Mouse (Mus musculus): ENCODE measurements around the gene Tiam1. TPM values are rescaled to one million over a fixed set of nuclear protein-coding genes. Genes with fewer than 3 reads are reported as not detected.

The Tiam1 gene
- polyA plus RNA-seq, 1 experiment from 2014 or later: 19.4 TPM

DNA sequence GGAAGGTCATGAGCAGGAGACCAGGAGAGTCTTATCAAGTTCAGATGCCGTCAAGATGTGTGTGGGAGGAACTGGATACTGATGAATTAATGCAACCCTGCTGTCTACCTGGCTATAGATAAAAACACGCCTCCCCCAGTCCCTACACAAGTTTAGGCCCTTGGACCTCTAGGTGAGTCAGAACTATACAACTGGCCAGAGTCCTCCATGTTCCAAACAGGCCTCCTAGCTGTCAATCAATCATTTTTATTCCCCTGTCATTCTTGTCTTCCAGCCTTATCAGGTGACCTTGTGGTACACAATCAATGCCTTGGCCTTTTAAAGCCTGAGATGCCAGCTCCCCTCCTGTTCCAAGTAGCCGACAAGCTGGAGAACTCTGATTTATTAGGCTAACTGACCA is 363.9 kb downstream of the Tiam1 start:
- no peaks in the 10 kb centered on the region for H3K36me3 ChIP-seq

DNA sequence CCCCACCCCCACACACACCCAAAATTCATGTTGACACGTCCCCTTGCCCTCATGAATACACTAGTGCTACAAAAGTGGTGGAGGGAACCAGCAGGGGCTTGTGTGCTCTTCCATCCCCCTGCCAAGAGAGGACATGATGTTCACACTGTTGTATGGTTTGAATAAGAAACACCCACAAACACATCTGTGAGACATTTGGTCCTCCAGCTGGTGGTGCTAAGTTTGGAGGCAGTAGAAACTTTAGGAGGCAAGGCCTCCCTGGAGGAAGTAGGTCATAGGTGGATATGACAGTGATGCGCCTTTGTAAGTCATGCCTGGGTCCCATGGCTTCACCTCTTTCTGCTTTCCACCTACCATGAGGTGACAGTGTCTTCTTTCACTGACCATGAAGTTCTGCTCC is 366.1 kb downstream of the Tiam1 start:
- 76% methylated on average over 2 of the region's 2 CpGs for WGBS
- Histone ChIP-seq H3K4me3 (no peak overlapping the region), H3K27ac (no peak overlapping the region), H3K4me1 (replicated peaks) (peaks cover 7% of the 10 kb centered on the region; the same call in 1 of the 2 replicates), H3K27me3 (ENCODE audit: insufficient read depth, poor library complexity, severe bottlenecking) (0 out of 2 replicates have a peak, but pooled peaks cover 7% of the 10 kb centered on the region), H3K36me3 (no peaks in the 10 kb centered on the region), H3K9me3 (no peaks in the 10 kb centered on the region)
- no peak for DNase-seq (ENCODE audit: low spot score)

More for the DNA sequence above, 363.9 kb downstream of the Tiam1 start:
- no peaks in the 10 kb centered on the region for H3K9me3 ChIP-seq
- H3K4me3 ChIP-seq: no peak overlapping the region
- H3K4me1 ChIP-seq (replicated peaks): no peaks in the 10 kb centered on the region
- 91% methylated on average over 3 of the region's 3 CpGs for WGBS
- no peak overlapping the region for H3K27ac ChIP-seq
- no peaks in the 10 kb centered on the region for H3K27me3 ChIP-seq (ENCODE audit: insufficient read depth, poor library complexity, severe bottlenecking)
- DNase-seq (ENCODE audit: low spot score): no peak

DNA sequence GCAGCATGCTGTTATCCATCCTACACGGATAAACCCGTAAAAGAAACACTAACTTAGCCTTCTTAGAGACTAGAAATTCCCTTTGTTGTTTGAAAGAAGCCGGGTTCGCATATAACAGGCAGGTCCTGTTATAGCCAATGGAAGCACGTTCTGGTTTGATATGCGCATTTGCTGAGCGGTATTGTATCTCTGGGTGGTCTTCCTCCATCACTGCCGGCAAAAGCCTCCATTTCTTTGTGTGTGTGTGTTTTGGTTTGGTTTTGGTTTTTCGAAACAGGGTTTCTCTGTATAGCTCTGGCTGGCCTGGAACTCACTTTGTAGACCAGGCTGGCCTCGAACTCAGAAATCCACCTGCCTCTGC is 369.0 kb downstream of the Tiam1 start:
- 33% methylated on average over 10 of the region's 10 CpGs for WGBS
- Histone ChIP-seq H3K4me3 (peak overlapping the region; percentile 52), H3K27ac (peak overlapping the region; percentile 31; the same call in 1 of the 2 replicates), H3K27me3 (ENCODE audit: insufficient read depth, poor library complexity, severe bottlenecking) (0 out of 2 replicates have a peak, but pooled peaks cover 7% of the 10 kb centered on the region), H3K36me3 (no peaks in the 10 kb centered on the region), H3K9me3 (peaks cover 18% of the 10 kb centered on the region), H3K4me1 (replicated peaks) (peaks cover 7% of the 10 kb centered on the region; the same call in 1 of the 2 replicates)
- no peak for DNase-seq (ENCODE audit: low spot score)

DNA sequence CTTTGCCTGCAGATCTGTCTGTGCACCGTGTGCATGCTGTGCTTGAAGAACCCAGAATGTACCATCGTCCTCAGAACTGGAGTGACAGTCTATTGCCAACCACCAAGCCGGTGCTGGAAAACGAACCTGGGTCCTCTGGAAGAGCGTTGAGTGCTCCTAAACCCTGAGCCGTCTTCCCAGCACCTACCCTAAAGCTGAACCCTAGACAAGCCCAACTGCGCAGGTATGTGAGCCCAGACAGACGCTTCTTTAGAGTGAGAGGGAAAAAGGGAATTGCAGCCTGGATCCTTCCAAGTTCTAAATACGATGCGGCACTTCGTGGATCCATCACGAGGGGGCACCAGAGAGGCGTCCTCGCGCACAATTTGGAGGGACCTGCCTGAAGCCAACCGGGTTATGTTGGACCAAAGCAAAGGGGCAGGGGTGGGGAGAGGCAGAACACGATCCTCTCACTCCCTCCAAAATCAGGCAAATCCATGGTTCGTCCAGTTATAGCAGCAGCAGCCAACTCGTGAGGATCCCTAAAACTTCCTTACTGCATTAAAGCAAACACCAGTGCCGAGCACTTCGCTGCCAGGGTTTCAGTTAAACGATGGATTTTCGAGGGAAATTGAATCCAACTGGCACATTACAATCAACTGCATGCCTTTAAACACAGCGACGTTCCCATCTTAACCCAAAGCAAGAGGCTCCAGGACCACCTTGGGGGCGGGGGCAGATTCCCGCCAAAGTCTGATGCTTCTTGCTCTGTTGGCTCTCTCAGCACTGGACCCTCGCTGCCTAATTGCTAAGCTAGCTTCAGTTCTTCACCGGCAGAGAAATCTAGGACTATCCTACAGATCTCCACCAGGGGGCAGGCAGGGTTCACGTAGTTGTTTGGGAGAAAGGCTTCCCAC is 369.7 kb downstream of the Tiam1 start:
- Histone ChIP-seq H3K4me3 (peak overlapping the region; percentile 52), H3K27me3 (ENCODE audit: insufficient read depth, poor library complexity, severe bottlenecking) (0 out of 2 replicates have a peak, but pooled peaks cover 7% of the 10 kb centered on the region), H3K4me1 (replicated peaks) (peaks cover 7% of the 10 kb centered on the region; the same call in 1 of the 2 replicates), H3K27ac (peak overlapping the region; percentile 31; the same call in 1 of the 2 replicates), H3K36me3 (no peaks in the 10 kb centered on the region), H3K9me3 (peaks cover 25% of the 10 kb centered on the region)
- WGBS: 11% methylated on average over 30 of the region's 30 CpGs
- DNase-seq (ENCODE audit: low spot score): peak; percentile 91

DNA sequence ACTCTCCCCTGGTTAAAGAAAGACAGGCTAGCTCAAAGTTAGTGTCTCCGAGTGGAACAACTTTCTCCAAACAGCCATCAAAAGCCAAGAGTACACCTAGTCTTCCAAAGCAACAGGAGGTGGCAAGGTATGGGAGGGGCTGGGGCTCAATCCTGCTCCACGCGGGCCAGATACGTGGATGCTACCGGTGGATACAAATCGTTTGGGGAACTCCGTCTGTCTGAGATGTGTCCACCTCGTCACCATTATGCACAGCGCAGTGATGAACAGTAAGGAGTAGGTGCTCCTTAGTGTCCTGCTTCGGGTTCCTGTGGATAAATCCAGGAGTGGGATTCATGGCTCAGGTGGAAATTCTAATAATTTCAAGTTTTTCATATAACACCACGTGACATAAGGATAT is 377.6 kb downstream of the Tiam1 start:
- no peak overlapping the region for H3K27ac ChIP-seq

DNA sequence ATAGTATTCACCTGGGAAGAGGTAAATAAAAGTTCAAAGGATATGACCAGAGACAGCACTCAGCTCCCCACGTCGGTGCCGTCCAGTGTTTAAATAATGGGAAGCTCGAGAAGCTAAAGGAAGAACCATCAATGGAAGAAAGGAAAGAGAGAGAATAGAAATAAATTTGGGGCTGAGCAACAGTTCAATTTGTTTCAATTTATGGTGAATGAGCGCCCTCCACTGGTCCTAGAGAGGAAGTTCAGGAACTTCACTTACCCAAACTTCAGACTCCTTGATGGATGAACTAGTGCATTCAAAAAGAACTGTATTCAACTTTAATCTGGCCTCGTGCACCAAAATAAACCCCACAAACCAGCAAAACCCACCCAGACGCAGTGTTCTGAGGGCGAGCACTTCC is 378.1 kb downstream of the Tiam1 start:
- 12% methylated on average over 8 of the region's 8 CpGs for WGBS
- Histone ChIP-seq H3K27ac (no peak overlapping the region), H3K9me3 (peaks cover 18% of the 10 kb centered on the region), H3K4me1 (replicated peaks) (no peaks in the 10 kb centered on the region), H3K4me3 (no peak overlapping the region), H3K36me3 (no peaks in the 10 kb centered on the region), H3K27me3 (ENCODE audit: insufficient read depth, poor library complexity, severe bottlenecking) (no peaks in the 10 kb centered on the region)
- DNase-seq (ENCODE audit: low spot score): no peak

More for the DNA sequence above, 377.6 kb downstream of the Tiam1 start:
- no peak for DNase-seq (ENCODE audit: low spot score)
- no peaks in the 10 kb centered on the region for H3K4me1 ChIP-seq (replicated peaks)
- no peaks in the 10 kb centered on the region for H3K27me3 ChIP-seq (ENCODE audit: insufficient read depth, poor library complexity, severe bottlenecking)
- no peak overlapping the region for H3K4me3 ChIP-seq
- WGBS: 86% methylated on average over 11 of the region's 11 CpGs
- H3K36me3 ChIP-seq: no peaks in the 10 kb centered on the region
- peaks cover 22% of the 10 kb centered on the region for H3K9me3 ChIP-seq

DNA sequence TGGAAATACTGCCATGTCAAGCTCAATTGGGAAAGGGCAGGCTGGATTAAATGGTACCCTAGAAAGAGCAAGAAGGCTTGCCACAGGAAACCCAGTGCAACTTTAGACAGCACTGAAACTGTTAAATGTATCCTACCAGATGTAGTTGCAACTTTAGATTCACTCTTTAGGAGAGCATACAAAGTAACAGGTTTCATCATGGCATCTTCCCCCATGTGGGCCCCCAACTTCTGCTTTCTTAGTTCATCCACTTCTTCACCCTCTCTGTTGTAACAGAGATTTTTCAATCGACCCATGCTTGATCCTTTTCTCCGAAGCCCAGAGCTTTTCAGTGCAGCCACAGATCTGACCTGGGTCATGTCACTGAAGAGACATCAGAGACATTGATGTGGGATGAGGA is 379.8 kb downstream of the Tiam1 start:
- Histone ChIP-seq H3K4me3 (no peak overlapping the region), H3K27ac (no peak overlapping the region), H3K36me3 (no peaks in the 10 kb centered on the region), H3K27me3 (ENCODE audit: insufficient read depth, poor library complexity, severe bottlenecking) (no peaks in the 10 kb centered on the region), H3K9me3 (peaks cover 6% of the 10 kb centered on the region; the same call in 1 of the 2 replicates), H3K4me1 (replicated peaks) (no peaks in the 10 kb centered on the region)
- DNase-seq (ENCODE audit: low spot score): no peak
- WGBS: 76% methylated on average over 2 of the region's 2 CpGs

DNA sequence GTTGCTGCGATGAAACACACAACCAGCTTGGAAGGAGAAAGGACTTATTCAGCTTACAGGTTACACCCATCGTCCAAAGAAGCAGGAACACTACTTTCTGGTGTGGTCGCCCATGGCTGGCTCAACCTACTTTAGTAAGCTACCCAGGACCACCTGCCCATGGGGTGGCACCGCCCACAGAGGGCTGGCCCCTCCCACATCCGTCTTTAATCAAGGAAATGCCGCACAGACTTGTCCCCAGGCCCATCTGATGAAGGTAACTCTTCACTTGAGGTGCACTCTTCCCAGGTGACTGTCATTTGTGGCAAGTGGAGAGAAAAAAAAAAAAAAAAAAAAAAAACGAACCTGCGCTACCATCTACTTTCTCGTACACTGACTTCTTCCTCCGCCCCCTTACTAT is 381.0 kb downstream of the Tiam1 start:
- H3K4me3 ChIP-seq: no peak overlapping the region
- H3K27ac ChIP-seq: no peak overlapping the region
- H3K4me1 ChIP-seq (replicated peaks): no peaks in the 10 kb centered on the region
- no peaks in the 10 kb centered on the region for H3K36me3 ChIP-seq
- H3K9me3 ChIP-seq: peaks cover 5% of the 10 kb centered on the region; the same call in 1 of the 2 replicates
- 81% methylated on average over 10 of the region's 10 CpGs for WGBS
- no peaks in the 10 kb centered on the region for H3K27me3 ChIP-seq (ENCODE audit: insufficient read depth, poor library complexity, severe bottlenecking)
- no peak for DNase-seq (ENCODE audit: low spot score)

DNA sequence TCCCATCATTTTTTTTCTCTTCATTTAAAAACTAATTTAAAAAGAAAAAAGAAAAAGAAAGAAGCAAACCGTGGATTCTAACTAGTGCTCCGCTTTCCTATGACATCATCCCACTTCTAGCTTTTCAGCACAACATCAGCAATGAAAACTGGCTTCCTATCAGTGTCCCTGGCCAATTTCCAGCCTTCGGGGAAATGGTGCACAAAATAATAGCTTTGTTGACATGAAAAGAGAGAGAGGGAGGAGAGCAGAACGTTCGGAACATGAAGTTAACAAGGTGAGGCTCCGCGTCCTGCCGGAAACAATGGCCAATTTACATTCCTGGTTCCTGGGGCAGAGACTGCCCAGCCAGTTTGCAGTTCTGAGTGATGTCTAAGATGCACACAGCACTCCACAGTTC is 381.5 kb downstream of the Tiam1 start:
- Histone ChIP-seq H3K9me3 (peaks cover 5% of the 10 kb centered on the region; the same call in 1 of the 2 replicates), H3K27me3 (ENCODE audit: insufficient read depth, poor library complexity, severe bottlenecking) (no peaks in the 10 kb centered on the region)
- DNase-seq (ENCODE audit: low spot score): no peak

DNA sequence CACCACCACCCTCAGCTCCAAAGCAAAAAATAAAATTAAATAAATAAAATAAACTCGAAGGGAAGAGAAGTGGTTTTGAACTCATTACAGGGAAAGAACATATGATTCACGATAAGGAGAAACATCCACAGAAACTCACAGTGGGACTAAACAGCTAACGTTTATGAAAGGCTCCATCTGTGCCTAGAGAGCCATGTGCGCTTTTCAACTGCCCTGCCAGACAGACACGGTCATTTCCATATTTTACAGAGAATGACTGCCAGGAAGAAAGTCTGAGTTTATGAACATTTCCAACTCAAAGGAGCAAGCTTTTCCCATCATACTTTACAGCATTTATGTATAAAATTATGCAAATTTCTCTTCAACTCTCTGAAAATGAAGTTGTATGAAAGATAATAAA is 386.2 kb downstream of the Tiam1 start:
- H3K36me3 ChIP-seq: no peaks in the 10 kb centered on the region
- no peaks in the 10 kb centered on the region for H3K4me1 ChIP-seq (replicated peaks)
- 69% methylated on average over 5 of the region's 5 CpGs for WGBS
- DNase-seq (ENCODE audit: low spot score): no peak
- H3K9me3 ChIP-seq: peaks cover 5% of the 10 kb centered on the region; the same call in 1 of the 2 replicates
- no peaks in the 10 kb centered on the region for H3K27me3 ChIP-seq (ENCODE audit: insufficient read depth, poor library complexity, severe bottlenecking)
- 0 out of 2 replicates have a peak overlapping the region, but pooled peaks have one; percentile 56 for H3K27ac ChIP-seq
- no peak overlapping the region for H3K4me3 ChIP-seq

More for the DNA sequence above, 381.5 kb downstream of the Tiam1 start:
- H3K36me3 ChIP-seq: no peaks in the 10 kb centered on the region
- H3K4me1 ChIP-seq (replicated peaks): no peaks in the 10 kb centered on the region
- WGBS: 78% methylated on average over 8 of the region's 8 CpGs
- H3K4me3 ChIP-seq: no peak overlapping the region
- H3K27ac ChIP-seq: no peak overlapping the region

DNA sequence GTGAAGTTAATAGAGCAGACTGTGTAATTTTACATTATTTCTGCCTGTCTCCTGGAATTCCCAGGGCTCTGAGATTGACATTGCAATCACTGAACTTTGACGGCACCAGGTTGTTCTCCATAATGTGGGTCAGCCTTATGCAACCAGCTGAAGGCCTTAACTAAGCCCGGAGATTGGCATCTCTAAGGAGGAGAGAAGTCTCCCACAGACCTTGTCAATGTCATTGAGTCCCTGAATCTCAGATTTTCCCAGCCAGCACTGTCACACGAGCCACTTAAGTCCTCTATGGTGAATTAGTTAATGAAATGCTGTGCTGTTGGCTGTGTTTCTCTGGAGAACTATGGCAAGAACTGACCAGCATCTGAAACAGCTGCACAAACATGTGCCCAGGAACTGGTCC is 388.9 kb downstream of the Tiam1 start:
- no peaks in the 10 kb centered on the region for H3K36me3 ChIP-seq
- peaks cover 5% of the 10 kb centered on the region; the same call in 1 of the 2 replicates for H3K9me3 ChIP-seq
- WGBS: 73% methylated on average over 3 of the region's 3 CpGs
- H3K27me3 ChIP-seq (ENCODE audit: insufficient read depth, poor library complexity, severe bottlenecking): no peaks in the 10 kb centered on the region
- no peaks in the 10 kb centered on the region for H3K4me1 ChIP-seq (replicated peaks)
- H3K4me3 ChIP-seq: no peak overlapping the region
- H3K27ac ChIP-seq: no peak overlapping the region
- DNase-seq (ENCODE audit: low spot score): no peak

DNA sequence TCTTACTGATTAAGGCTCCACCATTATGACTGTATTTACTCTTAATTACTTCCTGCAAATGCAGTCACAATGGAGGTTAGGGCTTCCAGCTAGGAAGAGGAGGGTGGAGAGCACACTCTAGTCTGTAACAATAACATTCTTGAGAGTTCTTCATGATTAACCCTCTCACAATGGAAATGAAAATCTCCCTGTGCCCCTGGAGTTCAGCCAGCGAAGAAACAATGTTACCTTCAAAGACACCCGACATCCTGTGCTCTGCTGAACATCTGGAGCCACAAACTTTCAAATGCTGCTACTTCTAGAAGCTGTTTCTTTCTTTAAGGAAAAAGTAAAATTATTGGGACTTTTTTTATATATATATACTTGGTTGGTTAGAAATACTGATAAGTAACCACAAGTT is 395.7 kb downstream of the Tiam1 start:
- H3K9me3 ChIP-seq: no peaks in the 10 kb centered on the region

DNA sequence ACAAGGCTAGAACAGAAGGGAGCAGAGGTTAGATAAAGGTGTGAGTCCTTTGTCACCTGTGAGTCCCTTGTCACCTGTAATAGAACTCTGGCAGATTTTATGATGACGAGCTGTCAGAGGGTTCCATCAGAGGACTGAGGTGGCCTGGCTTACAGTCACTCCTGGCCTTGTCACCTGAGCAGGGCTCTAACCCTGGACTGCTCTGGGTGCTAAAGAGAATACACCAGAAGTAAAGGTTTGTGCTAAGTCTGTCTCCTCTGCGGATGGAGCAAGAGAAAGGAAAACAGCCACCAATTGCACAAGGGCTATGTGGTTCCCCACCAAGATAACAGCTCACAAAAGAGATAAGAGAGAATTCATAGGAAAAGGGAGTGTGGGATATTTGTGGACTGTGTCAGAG is 404.0 kb downstream of the Tiam1 start:
- peaks cover 12% of the 10 kb centered on the region for H3K4me1 ChIP-seq (replicated peaks)
- no peaks in the 10 kb centered on the region for H3K27me3 ChIP-seq (ENCODE audit: insufficient read depth, poor library complexity, severe bottlenecking)
- DNase-seq (ENCODE audit: low spot score): no peak
- H3K27ac ChIP-seq: peak overlapping the region; percentile 40
- H3K36me3 ChIP-seq: no peaks in the 10 kb centered on the region
- H3K4me3 ChIP-seq: no peak overlapping the region
- 72% methylated on average over 2 of the region's 2 CpGs for WGBS
- no peaks in the 10 kb centered on the region for H3K9me3 ChIP-seq

More for the DNA sequence above, 395.7 kb downstream of the Tiam1 start:
- Histone ChIP-seq H3K4me3 (no peak overlapping the region), H3K36me3 (no peaks in the 10 kb centered on the region), H3K27ac (no peak overlapping the region), H3K4me1 (replicated peaks) (no peaks in the 10 kb centered on the region), H3K27me3 (ENCODE audit: insufficient read depth, poor library complexity, severe bottlenecking) (no peaks in the 10 kb centered on the region)
- 44% methylated on average over 2 of the region's 2 CpGs for WGBS
- DNase-seq (ENCODE audit: low spot score): no peak
